Mouse (Mus musculus) central nervous system, embryonic 14 days (tissue): ENCODE data around the gene Spice1. TPM values are rescaled to one million over a fixed set of nuclear protein-coding genes. Genes with fewer than 3 reads are reported as not detected.

Source experiments
- polyA plus RNA-seq: library from polyadenylated mRNA; depleted of rRNA; stranded (reverse); fragments of >200 nt; gene quantifications from 2 replicates; pipeline ENCODE4 v1.2.3, GENCODE M21; 2012; rRNA removed

Spice1 gene
- 21.3 and 24.1 TPM in 2 replicates for polyA plus RNA-seq

DNA sequence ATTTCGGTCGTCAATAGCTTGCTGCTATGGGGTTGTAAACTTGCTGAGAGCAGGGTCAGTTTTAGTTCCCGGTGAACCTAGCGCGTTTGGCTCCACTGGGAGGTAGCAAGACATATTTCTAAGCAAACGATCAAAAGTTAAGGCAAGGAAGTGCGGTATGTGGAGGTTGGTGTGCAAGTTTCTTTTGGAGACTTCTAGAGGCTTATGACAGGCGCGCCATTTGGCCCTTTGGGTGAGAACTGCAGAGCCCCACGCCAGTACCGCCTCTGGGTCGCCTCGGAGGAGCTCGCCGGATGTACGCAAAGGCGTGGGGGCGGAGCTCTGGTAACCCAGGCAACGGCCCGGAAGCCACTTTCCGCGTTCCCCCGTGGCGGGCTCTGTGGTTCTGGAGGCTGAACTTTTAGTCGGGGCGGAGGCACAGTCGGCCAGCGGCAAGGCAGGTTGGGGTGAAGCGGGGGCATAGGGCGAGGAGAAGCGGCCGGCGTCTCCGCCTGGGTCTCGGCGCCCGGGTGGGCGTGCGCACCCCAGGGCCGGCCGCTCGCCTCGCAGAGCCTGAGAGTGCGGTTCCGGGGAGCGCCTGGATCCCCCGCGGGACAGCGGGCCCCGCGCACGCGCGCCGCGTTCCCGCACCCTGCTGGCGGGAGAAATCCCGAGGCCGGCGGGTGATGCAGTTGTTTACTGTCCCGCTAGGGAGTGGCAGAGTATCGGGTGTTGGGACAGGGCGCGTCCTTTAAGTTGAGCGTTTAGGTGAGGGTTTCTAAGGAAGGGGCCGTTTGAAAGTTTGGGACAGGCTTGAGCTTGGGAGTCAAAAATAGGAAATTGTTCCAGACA lies at the start of gene Spice1:
Gene Spice1 (plus strand): TSS at position 51 of the 831 bp plus-strand sequence.

DNA sequence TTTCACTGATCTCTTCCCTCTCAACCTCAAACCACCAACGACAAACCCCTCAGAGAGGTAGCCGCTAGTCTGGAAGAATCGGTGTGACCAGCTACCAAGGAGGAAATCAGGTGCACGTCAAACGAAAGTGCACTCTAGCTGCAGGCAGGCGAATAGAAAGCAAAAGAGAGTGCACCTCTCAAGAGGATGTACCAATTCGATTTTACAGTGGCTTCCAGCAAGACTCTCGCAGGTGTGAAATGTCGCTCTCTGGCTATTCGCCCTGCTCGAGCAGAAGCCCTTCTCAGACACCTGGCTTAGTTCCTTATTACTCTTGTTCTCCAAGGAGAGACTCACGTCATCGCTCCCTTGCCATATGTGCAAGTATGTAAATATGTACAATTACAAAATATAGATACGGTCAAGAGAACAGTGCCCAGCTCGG lies 14.0 kb upstream of the Spice1 start, which contains the start of gene Sidt1:
Gene Sidt1 (minus strand): TSS at position 336 of the 424 bp plus-strand sequence.

GRCm38 (mm10) chr16:44394577-44395243 lies 47.8 kb downstream of the Spice1 start, which contains the start of gene Cfap44:
Gene Cfap44 (plus strand): TSS chr16:44394796.

Other genes starting within 250 kb of the Spice1 start
- gene Atp6v1a, start 207.4 kb upstream of the Spice1 start, polyA plus RNA-seq: 66.9 and 71.0 TPM in 2 replicates
- 26.0 and 26.5 TPM in 2 replicates for gene Naa50, start 207.3 kb upstream of the Spice1 start, polyA plus RNA-seq
- 9.0 and 10.0 TPM in 2 replicates for gene Usf3, start 173.9 kb upstream of the Spice1 start, polyA plus RNA-seq
- gene Sidt1, start 13.9 kb upstream of the Spice1 start, polyA plus RNA-seq: 5.1 and 5.7 TPM in 2 replicates
- 8.7 and 10.0 TPM in 2 replicates for gene Cfap44, start 47.7 kb downstream of the Spice1 start, polyA plus RNA-seq
- 22.9 and 29.9 TPM in 2 replicates for gene Boc, start 211.8 kb downstream of the Spice1 start, polyA plus RNA-seq